Mouse (Mus musculus) hindbrain, embryonic 13.5 days (tissue): Measurements from ENCODE around the gene Olfr1222. TPM values are rescaled to one million over a fixed set of nuclear protein-coding genes. Genes with fewer than 3 reads are reported as not detected.

Experiments used
- polyA plus RNA-seq: library from polyadenylated mRNA; unstranded; fragments of >200 nt; fragmentation: Nextera tagmentation; extraction: Ambion mirVana; gene quantifications from 2 replicates; pipeline ENCODE4 v1.2.1, GENCODE M21; 2015

The Olfr1222 gene
- polyA plus RNA-seq, 1 experiment from 2014 or later: not detected

Other genes starting within 250 kb of the Olfr1222 start
- not detected in 2 replicates for gene Olfr1208, start 230.7 kb downstream of the Olfr1222 start, polyA plus RNA-seq
- not detected in 2 replicates for gene Olfr1209, start 217.9 kb downstream of the Olfr1222 start, polyA plus RNA-seq
- not detected in 2 replicates for gene Olfr1211, start 194.9 kb downstream of the Olfr1222 start, polyA plus RNA-seq
- gene Olfr1212, start 179.1 kb downstream of the Olfr1222 start, polyA plus RNA-seq: not detected in 2 replicates
- gene Gm13762, start 152.8 kb downstream of the Olfr1222 start, polyA plus RNA-seq: not detected in 2 replicates
- gene Olfr1214, start 140.4 kb downstream of the Olfr1222 start, polyA plus RNA-seq: not detected in 2 replicates
- gene Olfr1215, start 126.1 kb downstream of the Olfr1222 start, polyA plus RNA-seq: not detected in 2 replicates
- gene Olfr1216, start 114.7 kb downstream of the Olfr1222 start, polyA plus RNA-seq: not detected in 2 replicates
- not detected in 2 replicates for gene Olfr1217, start 101.0 kb downstream of the Olfr1222 start, polyA plus RNA-seq
- gene Olfr1218, start 71.9 kb downstream of the Olfr1222 start, polyA plus RNA-seq: not detected in 2 replicates
- gene Olfr1219, start 49.5 kb downstream of the Olfr1222 start, polyA plus RNA-seq: not detected in 2 replicates
- gene Olfr1220, start 26.2 kb downstream of the Olfr1222 start, polyA plus RNA-seq: not detected in 2 replicates
- gene Olfr1221, start 15.8 kb downstream of the Olfr1222 start, polyA plus RNA-seq: not detected in 2 replicates
- not detected in 2 replicates for gene Olfr1223, start 18.5 kb upstream of the Olfr1222 start, polyA plus RNA-seq
- gene Olfr1224-ps1, start 31.0 kb upstream of the Olfr1222 start, polyA plus RNA-seq: not detected in 2 replicates
- gene Olfr1225, start 41.6 kb upstream of the Olfr1222 start, polyA plus RNA-seq: not detected in 2 replicates
- gene Olfr1226, start 67.0 kb upstream of the Olfr1222 start, polyA plus RNA-seq: not detected in 2 replicates
- gene Olfr1228, start 121.0 kb upstream of the Olfr1222 start, polyA plus RNA-seq: not detected in 2 replicates
- not detected in 2 replicates for gene Olfr1229, start 155.0 kb upstream of the Olfr1222 start, polyA plus RNA-seq
- not detected in 2 replicates for gene Olfr1230, start 164.2 kb upstream of the Olfr1222 start, polyA plus RNA-seq
- gene Olfr1231, start 174.0 kb upstream of the Olfr1222 start, polyA plus RNA-seq: not detected in 2 replicates
- gene Olfr1232, start 196.6 kb upstream of the Olfr1222 start, polyA plus RNA-seq: not detected in 2 replicates
- not detected in 2 replicates for gene Olfr1233, start 209.3 kb upstream of the Olfr1222 start, polyA plus RNA-seq
- gene Olfr1234, start 231.8 kb upstream of the Olfr1222 start, polyA plus RNA-seq: not detected in 2 replicates